Mouse (Mus musculus) lung, postnatal 0 days (tissue): ENCODE results near the gene Sec62. TPM values are rescaled to one million over a fixed set of nuclear protein-coding genes. Genes with fewer than 3 reads are reported as not detected.

Experiments
- ATAC-seq: fragments of 200-750 bp; cut with Nextera tagmentation; 2 replicates; pipeline ENCODE4 v1.8.0; 2017; ENCODE audit warnings: moderate library complexity
- DNase-seq: peaks from one replicate; pipeline ENCODE4 v3.0.0-alpha.2; 2016; ENCODE audit warnings: low spot score
- H3K27ac ChIP-seq: fragments of 300-500 bp; sonication (generic); 2 replicates; pipeline ENCODE4 v1.5.1; 2014; ENCODE audit warnings: antibody characterized with exemption, mild to moderate bottlenecking, low read length, mixed read lengths
- H3K27me3 ChIP-seq: fragments of 300-500 bp; sonication (generic); replicated peaks from 2 replicates; pipeline ENCODE4 v1.6.1; 2014; ENCODE audit warnings: low read length, mixed read lengths; ENCODE audit not compliant: insufficient read depth
- H3K36me3 ChIP-seq: fragments of 300-500 bp; sonication (generic); 2 replicates; pipeline ENCODE4 v1.6.1; 2014; ENCODE audit warnings: low read length, mixed read lengths; ENCODE audit not compliant: insufficient read depth
- H3K4me1 ChIP-seq: fragments of 300-500 bp; sonication (generic); 2 replicates; pipeline ENCODE4 v1.6.1; 2014; ENCODE audit warnings: antibody characterized with exemption, low read depth, low read length, mixed read lengths; ENCODE audit not compliant: insufficient read depth
- H3K4me2 ChIP-seq: fragments of 300-500 bp; sonication (generic); replicated peaks from 2 replicates; pipeline ENCODE4 v1.6.1; 2014; ENCODE audit warnings: low read depth, mild to moderate bottlenecking, low read length, moderate library complexity, mixed read lengths
- H3K4me3 ChIP-seq: fragments of 300-500 bp; sonication (generic); 2 replicates; pipeline ENCODE4 v1.5.1; 2014; ENCODE audit warnings: low read depth, low read length
- H3K9ac ChIP-seq: fragments of 300-500 bp; sonication (generic); replicated peaks from 2 replicates; pipeline ENCODE4 v1.6.1; 2014; ENCODE audit warnings: low read depth, mild to moderate bottlenecking
- H3K9me3 ChIP-seq: fragments of 300-500 bp; sonication (generic); 2 replicates; pipeline ENCODE4 v1.6.1; 2016; ENCODE audit warnings: low read length, mixed read lengths
- CTCF ChIP-seq: IDR thresholded peaks from 2 replicates; pipeline ENCODE4 v1.5.1; 2016; ENCODE audit warnings: antibody characterized with exemption, mild to moderate bottlenecking
- EP300 ChIP-seq: IDR thresholded peaks from 2 replicates; pipeline ENCODE4 v1.6.1; 2016; ENCODE audit warnings: antibody characterized with exemption, mild to moderate bottlenecking, control low read depth
- WGBS: fragments of 180-500 bp; shearing (Covaris S2); extraction: QIAGEN DNeasy Blood & Tissue Kit; methylation state at CpG from one replicate; pipeline ENCODE4 v1.1.7; 2014; 5-methylcytosine and 5-hydroxymethylcytosine counted together
- polyA plus RNA-seq: library from polyadenylated mRNA; unstranded; fragments of >200 nt; fragmentation: Nextera tagmentation; extraction: Ambion mirVana; gene quantifications from 2 replicates; pipeline ENCODE4 v1.2.1, GENCODE M21; 2015

Sec62 gene
- polyA plus RNA-seq, result 145 and 152 TPM in 2 replicates

DNA sequence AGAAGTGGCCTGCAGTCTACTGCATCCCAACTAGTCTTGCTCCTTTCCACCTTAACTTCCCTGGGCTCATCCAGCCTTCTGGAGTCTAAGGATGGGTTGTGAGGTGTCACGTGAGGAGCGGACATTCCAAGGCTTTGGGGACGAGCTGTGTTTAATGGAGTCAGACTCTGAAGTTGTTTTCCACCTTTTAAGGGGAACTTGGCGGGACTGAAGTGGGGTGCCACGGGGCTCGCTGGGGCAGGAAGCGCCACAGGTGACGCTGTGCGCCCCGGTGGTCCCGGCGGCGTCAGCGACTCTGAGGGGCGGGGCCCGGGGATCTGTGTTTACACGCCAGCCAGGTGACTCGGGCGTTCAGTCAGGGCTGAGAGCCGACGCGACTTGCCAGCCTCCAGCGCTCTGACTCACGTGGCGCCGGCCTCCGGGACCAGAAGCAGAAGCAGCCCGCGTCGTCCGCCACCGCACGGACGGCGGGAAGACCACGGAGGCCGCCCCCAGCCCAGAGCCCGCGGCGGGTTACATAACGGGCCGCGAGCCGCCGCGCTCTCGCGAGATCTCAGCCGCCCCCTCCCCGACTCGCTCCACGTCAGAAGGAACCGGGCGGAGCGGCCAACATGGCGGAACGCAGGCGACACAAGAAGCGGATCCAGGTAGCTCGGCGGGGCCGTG, at the start of gene Sec62:
Sec62 (plus strand) TSS at position 139 of the 666 bp plus-strand sequence.
- Histone ChIP-seq H3K27ac (peak within 1 kb of the TSS; percentile 94), H3K9me3 (no peaks in the 10 kb centered on the region), H3K36me3 (no peaks in the 10 kb centered on the region), H3K4me2 (peak within 1 kb of the TSS; percentile 71), H3K9ac (peak within 1 kb of the TSS; percentile 97), H3K4me3 (peak within 1 kb of the TSS; percentile 97), H3K27me3 (no peaks in the 10 kb centered on the region), H3K4me1 (no peaks in the 10 kb centered on the region)
- TF ChIP-seq EP300 (peak; percentile 24; the same call in 1 of the 2 replicates), CTCF (peak; percentile 22; the same call in 1 of the 2 replicates)
- DNase-seq (peak; percentile 95), ATAC-seq (peak; percentile 97)
- WGBS, result under 1% methylated on average over 46 of the region's 62 CpGs

DNA sequence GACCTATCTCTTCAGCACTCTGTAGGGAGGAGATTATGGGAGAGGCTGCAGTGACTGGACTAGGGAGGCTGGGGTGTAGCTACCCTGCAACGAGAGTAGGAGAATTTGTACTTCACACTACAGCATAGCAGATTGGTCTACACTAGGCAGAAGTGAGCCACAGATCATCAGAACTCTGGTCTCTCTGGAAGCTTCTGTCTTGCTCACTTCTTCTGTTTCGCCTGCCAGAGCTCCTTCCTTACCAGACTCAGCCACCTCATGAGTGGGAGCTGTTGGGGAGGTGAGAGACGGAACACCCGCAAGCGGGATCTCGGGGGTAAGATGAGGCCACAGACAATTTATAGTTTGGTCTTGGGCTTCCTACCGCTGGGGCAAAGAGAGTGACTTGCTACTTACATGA, 49.8 kb upstream of the Sec62 start:
- TF ChIP-seq CTCF, result no peak
- TF ChIP-seq EP300, result no peak
- no peaks in the 10 kb centered on the region for H3K36me3 ChIP-seq
- DNase-seq, result no peak
- no peaks in the 10 kb centered on the region for H3K4me1 ChIP-seq
- no peaks in the 10 kb centered on the region for H3K27me3 ChIP-seq
- H3K9ac ChIP-seq, result no peak overlapping the region
- no peak overlapping the region for H3K4me3 ChIP-seq
- WGBS, result 80% methylated on average over 7 of the region's 7 CpGs
- no peak overlapping the region for H3K27ac ChIP-seq
- ATAC-seq, result no peak
- no peak overlapping the region for H3K4me2 ChIP-seq
- H3K9me3 ChIP-seq, result peaks cover 3% of the 10 kb centered on the region; the same call in 1 of the 2 replicates

DNA sequence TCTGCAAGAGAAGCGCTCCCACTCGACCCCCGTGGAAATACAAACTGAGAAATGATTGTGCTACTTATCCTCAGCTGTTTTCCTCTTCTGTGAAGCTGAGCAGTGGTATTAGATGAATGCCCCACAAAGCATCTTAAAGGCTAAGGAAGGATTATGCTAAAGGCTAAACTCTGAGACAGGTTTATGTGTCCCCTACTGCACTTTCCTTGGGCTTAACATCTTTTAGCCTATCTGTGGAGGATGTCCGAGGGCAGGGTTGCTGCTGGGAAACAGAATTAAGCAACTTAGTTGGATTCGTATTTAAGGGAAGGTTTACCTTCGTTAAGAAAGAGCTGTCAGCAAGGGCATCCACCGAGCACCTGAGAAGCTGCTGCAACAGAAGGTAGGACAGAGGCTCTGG, 46.7 kb upstream of the Sec62 start, which contains the start of gene Samd7:
Samd7 (plus strand) TSS at position 288 of the 400 bp plus-strand sequence.
- ATAC-seq, result no peak
- WGBS, result 84% methylated on average over 7 of the region's 7 CpGs
- no peak for TF ChIP-seq CTCF
- TF ChIP-seq EP300, result no peak

DNA sequence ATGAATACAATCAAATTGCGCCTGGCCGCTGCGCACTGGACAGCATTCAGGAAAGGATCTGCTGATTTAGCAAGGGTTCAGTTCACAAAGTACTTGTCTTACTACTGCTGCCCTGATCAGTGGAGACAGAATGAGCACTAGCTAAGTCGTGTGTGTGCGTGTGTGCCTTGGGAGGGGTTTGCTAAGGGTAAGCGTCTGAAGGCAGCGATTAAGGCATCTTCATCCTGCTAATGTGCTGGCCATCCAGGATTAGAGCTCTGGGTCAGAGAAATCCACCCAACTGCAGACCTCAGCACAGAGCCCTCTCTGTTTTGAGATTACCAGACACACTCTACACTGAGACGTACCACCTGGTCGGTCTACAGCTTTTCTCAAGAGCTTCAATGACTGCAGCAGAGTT, 44.4 kb upstream of the Sec62 start:
- H3K27me3 ChIP-seq, result no peaks in the 10 kb centered on the region
- no peak overlapping the region for H3K4me2 ChIP-seq
- ATAC-seq (no peak), DNase-seq (no peak)
- H3K4me3 ChIP-seq, result no peak overlapping the region
- no peak overlapping the region for H3K27ac ChIP-seq
- whole genome bisulfite sequencing, result 80% methylated on average over 9 of the region's 9 CpGs
- H3K36me3 ChIP-seq, result no peaks in the 10 kb centered on the region
- no peak for TF ChIP-seq EP300
- no peak for TF ChIP-seq CTCF
- no peaks in the 10 kb centered on the region for H3K4me1 ChIP-seq
- H3K9ac ChIP-seq, result no peak overlapping the region
- peaks cover 3% of the 10 kb centered on the region; the same call in 1 of the 2 replicates for H3K9me3 ChIP-seq

More for the DNA sequence above, 46.7 kb upstream of the Sec62 start, which contains the start of gene Samd7:
- Histone ChIP-seq H3K9ac (no peak within 1 kb of the TSS), H3K27me3 (no peaks in the 10 kb centered on the region), H3K36me3 (no peaks in the 10 kb centered on the region), H3K4me2 (no peak within 1 kb of the TSS), H3K9me3 (peaks cover 3% of the 10 kb centered on the region; the same call in 1 of the 2 replicates), H3K4me1 (no peaks in the 10 kb centered on the region), H3K27ac (no peak within 1 kb of the TSS), H3K4me3 (no peak within 1 kb of the TSS)
- no peak for DNase-seq

DNA sequence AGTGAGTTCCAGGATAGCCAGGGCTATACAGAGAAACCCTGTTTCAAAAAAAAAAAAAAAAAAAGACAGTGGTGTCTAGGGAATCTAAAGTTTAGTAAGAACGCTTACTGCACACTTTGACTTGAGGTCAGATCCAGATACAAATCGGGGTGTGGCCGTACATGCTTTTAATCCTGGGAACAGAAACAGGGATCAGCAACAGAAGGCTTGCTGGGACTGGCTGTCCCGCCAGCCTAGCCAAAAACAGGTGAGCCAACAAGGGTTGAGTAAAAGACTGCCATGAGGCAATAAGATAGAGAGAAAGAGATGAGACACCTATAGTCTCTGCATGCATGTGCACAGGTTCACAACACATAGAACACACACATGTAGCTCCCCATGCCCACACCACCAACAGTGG, 38.0 kb upstream of the Sec62 start:
- no peak overlapping the region for H3K27ac ChIP-seq
- no peak overlapping the region for H3K4me3 ChIP-seq
- DNase-seq (no peak), ATAC-seq (no peak)
- no peak overlapping the region for H3K4me2 ChIP-seq
- no peak overlapping the region for H3K9ac ChIP-seq
- H3K9me3 ChIP-seq, result no peaks in the 10 kb centered on the region
- H3K36me3 ChIP-seq, result no peaks in the 10 kb centered on the region
- 90% methylated on average over 4 of the region's 4 CpGs for WGBS
- H3K27me3 ChIP-seq, result no peaks in the 10 kb centered on the region
- no peaks in the 10 kb centered on the region for H3K4me1 ChIP-seq
- no peak for TF ChIP-seq CTCF
- no peak for TF ChIP-seq EP300

DNA sequence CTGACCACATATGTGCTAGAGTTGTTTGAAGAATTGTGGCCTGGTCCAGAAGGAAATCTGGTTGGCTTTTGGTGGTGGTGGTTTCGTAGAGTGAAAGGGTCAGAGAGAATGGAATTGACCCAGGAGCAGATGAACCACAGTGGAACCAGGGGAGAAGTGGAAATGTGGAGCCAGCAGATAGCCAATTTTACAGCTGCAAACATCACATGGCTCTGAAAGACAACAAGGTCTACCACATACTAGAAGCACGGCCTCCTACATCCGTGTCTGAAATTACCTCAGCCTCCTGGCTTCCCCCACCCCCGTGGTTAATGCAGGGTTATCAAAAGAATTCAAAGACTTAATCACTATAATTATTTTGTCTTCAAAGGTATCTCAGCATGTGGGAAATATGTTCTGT, 27.8 kb upstream of the Sec62 start:
- DNase-seq, result no peak
- Histone ChIP-seq H3K4me2 (no peak overlapping the region), H3K4me1 (no peaks in the 10 kb centered on the region), H3K27ac (no peak overlapping the region), H3K4me3 (no peak overlapping the region), H3K27me3 (no peaks in the 10 kb centered on the region), H3K36me3 (no peaks in the 10 kb centered on the region), H3K9me3 (no peaks in the 10 kb centered on the region), H3K9ac (no peak overlapping the region)
- WGBS, result 88% methylated on average over 4 of the region's 4 CpGs
- no peak for TF ChIP-seq CTCF
- TF ChIP-seq EP300, result no peak
- no peak for ATAC-seq
